Mouse (Mus musculus) spleen, adult 2 months (tissue): Measurements from ENCODE around the gene Ppp2r2c. TPM values are rescaled to one million over a fixed set of nuclear protein-coding genes. Genes with fewer than 3 reads are reported as not detected.

Experiments
- DNase-seq, 2 experiments: peaks; one replicate each; pipeline versions ENCODE4 v3.0.0 to v3.0.0-alpha.2; 2012 to 2021; ENCODE audit warnings: low spot score in 2 of 2, low read depth in 1 of 2
- H3K27ac ChIP-seq: fragments of 200-500 bp; 2 replicates; pipeline ENCODE4 v1.5.1; 2012; ENCODE audit warnings: low read length, inconsistent platforms; ENCODE audit not compliant: insufficient read depth
- H3K27me3 ChIP-seq: fragments of 200-500 bp; 2 replicates; pipeline ENCODE4 v1.6.1; 2012; ENCODE audit warnings: mild to moderate bottlenecking, moderate library complexity, low read length, inconsistent platforms; ENCODE audit not compliant: control insufficient read depth, insufficient read depth
- H3K36me3 ChIP-seq: fragments of 200-500 bp; 2 replicates; pipeline ENCODE4 v1.6.1; 2012; ENCODE audit warnings: mild to moderate bottlenecking, low read length, inconsistent platforms; ENCODE audit not compliant: control insufficient read depth, insufficient read depth
- H3K4me1 ChIP-seq: fragments of 200-500 bp; 2 replicates; pipeline ENCODE4 v1.6.1; 2011; ENCODE audit warnings: inconsistent platforms; ENCODE audit not compliant: control insufficient read depth, insufficient read depth, insufficient read length
- H3K4me3 ChIP-seq: fragments of 200-500 bp; 2 replicates; pipeline ENCODE4 v1.5.1; 2011; ENCODE audit warnings: mild to moderate bottlenecking, inconsistent platforms; ENCODE audit not compliant: insufficient read depth, insufficient read length; ENCODE audit errors: extremely low read depth
- CTCF ChIP-seq: fragments of 200-500 bp; IDR thresholded peaks from 2 replicates; pipeline ENCODE4 v1.5.1; 2011; ENCODE audit warnings: mild to moderate bottlenecking, inconsistent platforms; ENCODE audit not compliant: insufficient read depth, insufficient read length, insufficient replicate concordance; ENCODE audit errors: extremely low read depth
- POLR2A ChIP-seq: fragments of 200-500 bp; IDR thresholded peaks from 2 replicates; pipeline ENCODE4 v1.6.1; 2011; ENCODE audit warnings: low read depth, low read length, inconsistent platforms
- WGBS: fragments of 180-500 bp; shearing (Covaris S2); methylation state at CpG from one replicate; pipeline ENCODE4 v1.1.7; 2018; 5-methylcytosine and 5-hydroxymethylcytosine counted together
- polyA plus RNA-seq: library from polyadenylated mRNA; depleted of rRNA; stranded (reverse); fragments of >200 nt; gene quantifications from 2 replicates; pipeline ENCODE4 v1.2.3, GENCODE M21; 2012

Ppp2r2c gene
- polyA plus RNA-seq, 1 experiment: 0.05 TPM

- TF ChIP-seq CTCF: no peak
- 87% methylated on average over 5 of the region's 5 CpGs for WGBS
- H3K4me1 ChIP-seq: no peaks in the 10 kb centered on the region
- no peak overlapping the region for H3K27ac ChIP-seq
- H3K4me3 ChIP-seq: no peak overlapping the region
- no peak for DNase-seq
- H3K27me3 ChIP-seq: no peaks in the 10 kb centered on the region
- H3K36me3 ChIP-seq: no peaks in the 10 kb centered on the region
These were observed 12.3 kb downstream of the Ppp2r2c start for GRCm38 (mm10) chr5:36880622-36881021.

GRCm38 (mm10) chr5:36883516-36883915 lies 15.2 kb downstream of the Ppp2r2c start:
- Histone ChIP-seq H3K27me3 (no peaks in the 10 kb centered on the region), H3K4me3 (no peak overlapping the region), H3K4me1 (no peaks in the 10 kb centered on the region), H3K36me3 (no peaks in the 10 kb centered on the region), H3K27ac (no peak overlapping the region)
- 70% methylated on average over 12 of the region's 12 CpGs for WGBS
- DNase-seq: no peak
- TF ChIP-seq CTCF: no peak
- no peak for TF ChIP-seq POLR2A

GRCm38 (mm10) chr5:36885067-36885466 lies 16.8 kb downstream of the Ppp2r2c start:
- H3K36me3 ChIP-seq: no peaks in the 10 kb centered on the region
- TF ChIP-seq POLR2A: no peak
- TF ChIP-seq CTCF: no peak

GRCm38 (mm10) chr5:36885595-36885994 lies 17.3 kb downstream of the Ppp2r2c start:
- 86% methylated on average over 5 of the region's 5 CpGs for WGBS
- no peaks in the 10 kb centered on the region for H3K36me3 ChIP-seq
- DNase-seq: no peak
- no peak overlapping the region for H3K4me3 ChIP-seq
- H3K27me3 ChIP-seq: no peaks in the 10 kb centered on the region
- H3K27ac ChIP-seq: no peak overlapping the region
- H3K4me1 ChIP-seq: no peaks in the 10 kb centered on the region
- no peak for TF ChIP-seq POLR2A
- no peak for TF ChIP-seq CTCF

More at GRCm38 (mm10) chr5:36885067-36885466, 16.8 kb downstream of the Ppp2r2c start:
- Histone ChIP-seq H3K27me3 (no peaks in the 10 kb centered on the region), H3K27ac (no peak overlapping the region), H3K4me3 (no peak overlapping the region), H3K4me1 (no peaks in the 10 kb centered on the region)
- no peak for DNase-seq
- WGBS: 83% methylated on average over 1 of the region's 1 CpGs

GRCm38 (mm10) chr5:36886298-36886697 lies 18.0 kb downstream of the Ppp2r2c start:
- no peak for DNase-seq
- H3K27ac ChIP-seq: no peak overlapping the region
- H3K4me3 ChIP-seq: no peak overlapping the region
- H3K27me3 ChIP-seq: no peaks in the 10 kb centered on the region
- no peaks in the 10 kb centered on the region for H3K4me1 ChIP-seq
- 69% methylated on average over 2 of the region's 2 CpGs for WGBS
- TF ChIP-seq POLR2A (no peak), CTCF (no peak)
- no peaks in the 10 kb centered on the region for H3K36me3 ChIP-seq

- no peak for DNase-seq
- Histone ChIP-seq H3K4me3 (no peak overlapping the region), H3K4me1 (no peaks in the 10 kb centered on the region), H3K27me3 (no peaks in the 10 kb centered on the region), H3K27ac (no peak overlapping the region), H3K36me3 (no peaks in the 10 kb centered on the region)
- WGBS: 61% methylated on average over 7 of the region's 7 CpGs
- TF ChIP-seq CTCF (no peak), POLR2A (no peak)
These were observed 18.6 kb downstream of the Ppp2r2c start for GRCm38 (mm10) chr5:36886852-36887283.

GRCm38 (mm10) chr5:36887299-36887988 lies 19.1 kb downstream of the Ppp2r2c start:
- TF ChIP-seq POLR2A: no peak
- TF ChIP-seq CTCF: no peak
- WGBS: 42% methylated on average over 9 of the region's 9 CpGs
- DNase-seq: no peak
- H3K4me3 ChIP-seq: no peak overlapping the region
- no peaks in the 10 kb centered on the region for H3K36me3 ChIP-seq
- no peaks in the 10 kb centered on the region for H3K4me1 ChIP-seq
- H3K27me3 ChIP-seq: no peaks in the 10 kb centered on the region
- H3K27ac ChIP-seq: no peak overlapping the region
